Mouse (Mus musculus): ENCODE results near the gene Eef2.
"Not testable (repeated sequence)": the region's sequence is repeated elsewhere in the genome, so short reads cannot be mapped to it uniquely, and the experiment has no call there.

The Eef2 gene

GRCm38 (mm10) chr10:81200141-81200540 lies 23.7 kb downstream of the Eef2 start:
- in situ Hi-C loops (cut with MboI, MseI) = no loop called here

GRCm38 (mm10) chr10:81200605-81201287 lies 24.3 kb downstream of the Eef2 start:
- in situ Hi-C loops (cut with MboI, MseI) = no loop called here

GRCm38 (mm10) chr10:81201807-81202758 lies 25.7 kb downstream of the Eef2 start, which contains the start of gene Nmrk2:
TSS of gene Nmrk2 (minus strand) at chr10:81202051.
- in situ Hi-C loops (cut with MboI, MseI) = no loop called here

GRCm38 (mm10) chr10:81202978-81203720 lies 26.7 kb downstream of the Eef2 start:
- in situ Hi-C loops (cut with MboI, MseI) = no loop called here

- in situ Hi-C loops (cut with MboI, MseI) = no loop called here
Measured at GRCm38 (mm10) chr10:81204137-81204536, 27.7 kb downstream of the Eef2 start.

- in situ Hi-C loops (cut with MboI, MseI) = no loop called here
Measured at GRCm38 (mm10) chr10:81210154-81210553, 33.7 kb downstream of the Eef2 start.

- in situ Hi-C loops (cut with MboI, MseI) = no loop called here
Measured at GRCm38 (mm10) chr10:81216260-81216659, 39.8 kb downstream of the Eef2 start.

GRCm38 (mm10) chr10:81216810-81217209 lies 40.4 kb downstream of the Eef2 start:
- in situ Hi-C loops (cut with MboI, MseI) = no loop called here

GRCm38 (mm10) chr10:81217267-81217666 lies 40.8 kb downstream of the Eef2 start:
- in situ Hi-C loops (cut with MboI, MseI) = not testable (repeated sequence)

GRCm38 (mm10) chr10:81217964-81218363 lies 41.5 kb downstream of the Eef2 start:
- in situ Hi-C loops (cut with MboI, MseI) = no loop called here

GRCm38 (mm10) chr10:81221402-81222015 lies 45.1 kb downstream of the Eef2 start:
- in situ Hi-C loops (cut with MboI, MseI) = no loop called here

GRCm38 (mm10) chr10:81223731-81224130 lies 47.3 kb downstream of the Eef2 start:
- in situ Hi-C loops (cut with MboI, MseI) = not testable (repeated sequence)

GRCm38 (mm10) chr10:81229735-81230437 lies 53.5 kb downstream of the Eef2 start:
- in situ Hi-C loops (cut with MboI, MseI) = loop anchor here in 1 of 2 experiments (10.0 kb wide), 1 partner anchor 1545 kb away; no protein-coding TSS in a partner anchor

GRCm38 (mm10) chr10:81230438-81231332 lies 54.3 kb downstream of the Eef2 start, which contains the start of gene Atcay:
TSS of gene Atcay (minus strand) at chr10:81230833.
- in situ Hi-C loops (cut with MboI, MseI) = loop anchor here in 1 of 2 experiments (10.0 kb wide), 1 partner anchor 1544 kb away; no protein-coding TSS in a partner anchor

GRCm38 (mm10) chr10:81231436-81231835 lies 55.0 kb downstream of the Eef2 start:
- in situ Hi-C loops (cut with MboI, MseI) = loop anchor here in 1 of 2 experiments (10.0 kb wide), 1 partner anchor 1543 kb away; no protein-coding TSS in a partner anchor
